Mouse (Mus musculus) frontal cortex, adult 2 months (tissue): ENCODE measurements at regions not wholly inside any gene's neighbourhood (a gene's known extent, or its start where the extent isn't known, plus 50 kb on each side); places are given as distances from the start of the nearest gene placed in this dataset.

ENCODE experiments used
- DNase-seq, 2 experiments: peaks; one replicate each; pipeline ENCODE4 v3.0.0; 2022; ENCODE audit warnings: low spot score in 1 of 2; ENCODE audit errors: extremely low spot score in 1 of 2

DNA sequence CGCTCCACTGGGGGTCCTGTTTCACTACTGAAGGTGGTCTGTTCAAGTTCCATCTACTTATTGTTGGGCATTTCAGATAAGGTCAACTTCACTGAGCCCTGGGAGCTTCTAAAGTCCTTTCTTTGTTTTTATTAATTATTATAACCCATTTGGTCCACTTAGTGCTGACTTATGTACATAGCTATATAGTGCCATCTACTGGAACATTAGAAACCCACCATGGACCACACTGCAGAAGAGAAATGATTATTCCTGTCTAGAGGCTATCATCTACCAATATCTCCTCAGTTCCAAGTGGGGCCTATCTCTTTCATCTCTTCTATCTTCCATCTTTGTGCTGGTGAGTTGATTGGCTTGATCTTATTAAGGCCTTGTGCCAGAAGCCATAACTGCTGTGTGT, 294.8 kb downstream of the Gm9008 start:
- DNase-seq = peak in 1 of 2 experiments; percentile 5
